Mouse (Mus musculus): Measurements from ENCODE around the gene Ifnl3. TPM values are rescaled to one million over a fixed set of nuclear protein-coding genes. Genes with fewer than 3 reads are reported as not detected.
"Not testable (repeated sequence)": the region's sequence is repeated elsewhere in the genome, so short reads cannot be mapped to it uniquely, and the experiment has no call there.

Gene Ifnl3
- polyA plus RNA-seq, 1 experiment from 2014 or later = not detected

DNA sequence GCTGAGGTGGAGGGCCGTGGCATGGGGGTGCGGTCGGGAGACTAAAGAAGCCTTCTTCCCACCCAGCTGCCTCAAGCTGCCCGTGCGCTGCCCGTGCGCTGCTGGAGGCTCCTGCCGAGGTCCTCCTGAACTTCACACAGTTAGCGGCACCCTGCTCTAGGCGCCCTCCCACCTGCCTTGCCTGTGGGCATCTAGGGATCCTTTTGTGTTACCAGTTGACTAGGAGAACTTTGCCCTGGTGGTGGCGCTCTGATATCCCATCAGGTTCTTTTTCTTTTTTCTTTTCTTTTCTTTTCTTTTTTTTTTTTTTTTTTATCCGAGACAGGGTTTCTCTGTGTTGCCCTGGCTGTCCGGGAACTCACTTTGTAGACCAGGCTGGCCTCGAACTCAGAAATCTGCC, 31.7 kb upstream of the Ifnl3 start:
- H3K9ac ChIP-seq (ENCODE audit: low read length) = no peak overlapping the region
- 0 out of 2 replicates have a peak overlapping the region, but pooled peaks have one; percentile 19 for H3K4me2 ChIP-seq (ENCODE audit: low read length)
- H3K36me3 ChIP-seq (ENCODE audit: control insufficient read depth, insufficient read depth, low read length) = no peaks in the 10 kb centered on the region
- 33% methylated on average over 14 of the region's 14 CpGs for WGBS
- ATAC-seq (ENCODE audit: insufficient number of reproducible peaks, insufficient read depth, low FRiP score, low read depth) = no peak
- H3K27me3 ChIP-seq (ENCODE audit: control insufficient read depth, insufficient read depth, low read length) = peaks cover 18% of the 10 kb centered on the region
- H3K4me3 ChIP-seq (ENCODE audit: control insufficient read depth in 1 of 2, insufficient read depth in 1 of 2, low read depth in 1 of 2, low read length in 2 of 2) = no peak overlapping the region
- H3K27ac ChIP-seq (replicated peaks in 1 of 2; ENCODE audit: control insufficient read depth in 1 of 2, insufficient read depth in 1 of 2, low read depth in 2 of 2, low read length in 2 of 2) = no peak overlapping the region
- H3K9me3 ChIP-seq (ENCODE audit: control insufficient read depth, low read length) = no peaks in the 10 kb centered on the region
- H3K4me1 ChIP-seq (ENCODE audit: control insufficient read depth in 2 of 2, insufficient read depth in 2 of 2, low read length in 2 of 2) = peaks cover 2 to 5% of the 10 kb centered on the region in 2 experiments; a peak in 3 of 4 replicates

DNA sequence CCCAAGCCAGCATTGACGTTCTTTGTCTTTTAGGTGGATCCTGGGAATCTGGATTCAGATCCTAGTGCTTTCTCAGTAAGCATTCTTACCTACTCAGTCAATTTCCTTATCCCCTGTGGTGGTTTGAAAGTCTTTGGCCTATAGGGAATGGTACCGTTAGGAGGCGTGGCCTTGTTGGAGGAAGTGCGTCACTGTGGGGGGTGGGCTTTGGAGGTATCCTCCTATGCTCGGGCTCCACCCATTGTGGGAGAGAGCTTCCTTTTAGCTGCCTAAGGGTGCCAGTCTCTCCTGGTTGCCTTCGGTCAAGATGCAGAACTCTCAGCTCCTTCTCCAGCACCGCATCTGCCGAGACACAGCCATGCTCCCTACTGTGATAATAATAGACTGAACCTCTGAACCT, 30.3 kb upstream of the Ifnl3 start:
- Histone ChIP-seq H3K9me3 (ENCODE audit: control insufficient read depth, low read length) (no peaks in the 10 kb centered on the region), H3K4me1 (ENCODE audit: control insufficient read depth in 2 of 2, insufficient read depth in 2 of 2, low read length in 2 of 2) (peaks cover 2 to 5% of the 10 kb centered on the region in 2 experiments; a peak in 3 of 4 replicates), H3K27ac (replicated peaks in 1 of 2; ENCODE audit: control insufficient read depth in 1 of 2, insufficient read depth in 1 of 2, low read depth in 2 of 2, low read length in 2 of 2) (no peak overlapping the region), H3K36me3 (ENCODE audit: control insufficient read depth, insufficient read depth, low read length) (no peaks in the 10 kb centered on the region), H3K4me2 (ENCODE audit: low read length) (no peak overlapping the region), H3K4me3 (ENCODE audit: control insufficient read depth in 1 of 2, insufficient read depth in 1 of 2, low read depth in 1 of 2, low read length in 2 of 2) (no peak overlapping the region), H3K9ac (ENCODE audit: low read length) (no peak overlapping the region), H3K27me3 (ENCODE audit: control insufficient read depth, insufficient read depth, low read length) (peaks cover 12% of the 10 kb centered on the region)
- WGBS = 83% methylated on average over 8 of the region's 8 CpGs
- ATAC-seq (ENCODE audit: insufficient number of reproducible peaks, insufficient read depth, low FRiP score, low read depth) = no peak

DNA sequence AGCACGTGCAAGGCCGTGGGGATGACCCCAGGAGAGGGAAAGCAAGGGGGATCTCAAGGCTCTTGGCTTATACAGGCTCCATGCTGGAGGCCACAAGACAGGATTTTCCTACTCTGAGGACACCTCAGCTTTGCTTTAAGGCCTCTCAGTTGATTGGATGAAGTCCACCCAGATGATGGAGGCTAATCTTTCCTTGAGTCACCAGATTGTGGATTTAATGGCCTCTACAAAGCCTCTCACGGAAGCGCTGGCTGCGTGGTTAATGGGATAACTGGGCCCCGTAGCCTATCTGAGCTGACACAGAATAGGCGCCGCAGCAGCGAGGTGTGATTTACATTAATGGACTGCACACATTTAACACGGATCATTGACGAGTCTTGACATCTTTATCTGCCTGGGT, 27.2 kb upstream of the Ifnl3 start:
- 73% methylated on average over 11 of the region's 11 CpGs for WGBS
- ATAC-seq (ENCODE audit: insufficient number of reproducible peaks, insufficient read depth, low FRiP score, low read depth) = no peak

DNA sequence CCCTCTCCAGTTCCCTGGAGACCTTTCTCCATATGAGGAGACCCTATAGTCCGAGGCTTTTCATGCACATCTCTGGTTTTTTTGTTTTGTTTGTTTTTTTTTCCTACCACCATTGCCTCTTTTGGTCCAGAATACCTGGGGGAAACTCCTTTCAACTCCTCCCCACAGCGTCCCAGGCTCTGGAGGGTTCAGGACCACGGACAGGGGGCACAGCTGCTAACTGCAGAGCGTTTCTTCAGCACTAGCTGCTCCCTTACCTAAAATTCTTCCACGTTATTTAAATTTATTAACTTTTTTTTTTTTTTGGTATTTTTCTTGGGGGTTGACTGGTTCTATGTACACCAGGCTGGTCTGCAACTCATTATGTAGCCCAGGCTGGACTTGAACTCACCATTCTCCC, 17.1 kb upstream of the Ifnl3 start:
- H3K4me1 ChIP-seq (ENCODE audit: control insufficient read depth in 2 of 2, insufficient read depth in 2 of 2, low read length in 2 of 2) = no peaks in the 10 kb centered on the region
- no peak overlapping the region for H3K4me2 ChIP-seq (ENCODE audit: low read length)
- ATAC-seq (ENCODE audit: insufficient number of reproducible peaks, insufficient read depth, low FRiP score, low read depth) = no peak
- H3K4me3 ChIP-seq (ENCODE audit: control insufficient read depth in 1 of 2, insufficient read depth in 1 of 2, low read depth in 1 of 2, low read length in 2 of 2) = no peak overlapping the region
- H3K9me3 ChIP-seq (ENCODE audit: control insufficient read depth, low read length) = no peaks in the 10 kb centered on the region
- no peak overlapping the region for H3K27ac ChIP-seq (replicated peaks in 1 of 2; ENCODE audit: control insufficient read depth in 1 of 2, insufficient read depth in 1 of 2, low read depth in 2 of 2, low read length in 2 of 2)
- H3K9ac ChIP-seq (ENCODE audit: low read length) = no peak overlapping the region
- H3K36me3 ChIP-seq (ENCODE audit: control insufficient read depth, insufficient read depth, low read length) = no peaks in the 10 kb centered on the region
- no peaks in the 10 kb centered on the region for H3K27me3 ChIP-seq (ENCODE audit: control insufficient read depth, insufficient read depth, low read length)
- 7% methylated on average over 5 of the region's 5 CpGs for WGBS

More for the DNA sequence above, 27.2 kb upstream of the Ifnl3 start:
- Histone ChIP-seq H3K36me3 (ENCODE audit: control insufficient read depth, insufficient read depth, low read length) (no peaks in the 10 kb centered on the region), H3K4me1 (ENCODE audit: control insufficient read depth in 2 of 2, insufficient read depth in 2 of 2, low read length in 2 of 2) (no peaks in the 10 kb centered on the region), H3K4me3 (ENCODE audit: control insufficient read depth in 1 of 2, insufficient read depth in 1 of 2, low read depth in 1 of 2, low read length in 2 of 2) (no peak overlapping the region), H3K27me3 (ENCODE audit: control insufficient read depth, insufficient read depth, low read length) (no peaks in the 10 kb centered on the region), H3K9me3 (ENCODE audit: control insufficient read depth, low read length) (no peaks in the 10 kb centered on the region), H3K27ac (replicated peaks in 1 of 2; ENCODE audit: control insufficient read depth in 1 of 2, insufficient read depth in 1 of 2, low read depth in 2 of 2, low read length in 2 of 2) (no peak overlapping the region), H3K9ac (ENCODE audit: low read length) (no peak overlapping the region), H3K4me2 (ENCODE audit: low read length) (no peak overlapping the region)

GRCm38 (mm10) chr7:28509121-28509520, 13.5 kb upstream of the Ifnl3 start:
- not testable (repeated sequence) for H3K4me2 ChIP-seq (ENCODE audit: low read length); H3K27me3 ChIP-seq (ENCODE audit: control insufficient read depth, insufficient read depth, low read length); H3K9ac ChIP-seq (ENCODE audit: low read length); H3K9me3 ChIP-seq (ENCODE audit: control insufficient read depth, low read length); H3K27ac ChIP-seq (replicated peaks in 1 of 2; ENCODE audit: control insufficient read depth in 1 of 2, insufficient read depth in 1 of 2, low read depth in 2 of 2, low read length in 2 of 2); H3K4me1 ChIP-seq (ENCODE audit: control insufficient read depth in 2 of 2, insufficient read depth in 2 of 2, low read length in 2 of 2); H3K4me3 ChIP-seq (ENCODE audit: control insufficient read depth in 1 of 2, insufficient read depth in 1 of 2, low read depth in 1 of 2, low read length in 2 of 2); H3K36me3 ChIP-seq (ENCODE audit: control insufficient read depth, insufficient read depth, low read length)
- peak; percentile 23; the same call in 1 of the 2 replicates for ATAC-seq (ENCODE audit: insufficient number of reproducible peaks, insufficient read depth, low FRiP score, low read depth)
- no CpG with 5 or more reads among the region's 2 CpGs for WGBS

- 46% methylated on average over 8 of the region's 8 CpGs for WGBS
- H3K27ac ChIP-seq (replicated peaks in 1 of 2; ENCODE audit: control insufficient read depth in 1 of 2, insufficient read depth in 1 of 2, low read depth in 2 of 2, low read length in 2 of 2); H3K9me3 ChIP-seq (ENCODE audit: control insufficient read depth, low read length); H3K4me3 ChIP-seq (ENCODE audit: control insufficient read depth in 1 of 2, insufficient read depth in 1 of 2, low read depth in 1 of 2, low read length in 2 of 2); H3K4me1 ChIP-seq (ENCODE audit: control insufficient read depth in 2 of 2, insufficient read depth in 2 of 2, low read length in 2 of 2); H3K9ac ChIP-seq (ENCODE audit: low read length); H3K27me3 ChIP-seq (ENCODE audit: control insufficient read depth, insufficient read depth, low read length); H3K36me3 ChIP-seq (ENCODE audit: control insufficient read depth, insufficient read depth, low read length); H3K4me2 ChIP-seq (ENCODE audit: low read length); ATAC-seq (ENCODE audit: insufficient number of reproducible peaks, insufficient read depth, low FRiP score, low read depth): not testable (repeated sequence)
Measured at GRCm38 (mm10) chr7:28510405-28510974, 12.1 kb upstream of the Ifnl3 start, which contains the start of gene Ifnl2. TSS of gene Ifnl2 (minus strand) at chr7:28510455.

GRCm38 (mm10) chr7:28511441-28511840, 11.2 kb upstream of the Ifnl3 start:
- Histone ChIP-seq H3K4me3 (ENCODE audit: control insufficient read depth in 1 of 2, insufficient read depth in 1 of 2, low read depth in 1 of 2, low read length in 2 of 2) (no peak overlapping the region), H3K9me3 (ENCODE audit: control insufficient read depth, low read length) (no peaks in the 10 kb centered on the region), H3K27ac (replicated peaks in 1 of 2; ENCODE audit: control insufficient read depth in 1 of 2, insufficient read depth in 1 of 2, low read depth in 2 of 2, low read length in 2 of 2) (no peak overlapping the region), H3K4me2 (ENCODE audit: low read length) (no peak overlapping the region), H3K4me1 (ENCODE audit: control insufficient read depth in 2 of 2, insufficient read depth in 2 of 2, low read length in 2 of 2) (no peaks in the 10 kb centered on the region), H3K36me3 (ENCODE audit: control insufficient read depth, insufficient read depth, low read length) (no peaks in the 10 kb centered on the region), H3K9ac (ENCODE audit: low read length) (no peak overlapping the region), H3K27me3 (ENCODE audit: control insufficient read depth, insufficient read depth, low read length) (no peaks in the 10 kb centered on the region)
- ATAC-seq (ENCODE audit: insufficient number of reproducible peaks, insufficient read depth, low FRiP score, low read depth) = no peak
- 65% methylated on average over 8 of the region's 8 CpGs for WGBS
